Mouse (Mus musculus): Measurements from ENCODE around the gene Ankib1.
"Not testable (repeated sequence)": the region's sequence is repeated elsewhere in the genome, so short reads cannot be mapped to it uniquely, and the experiment has no call there.

The Ankib1 gene

GRCm38 (mm10) chr5:3725491-3725890, 77.2 kb downstream of the Ankib1 start:
- DNase-seq (ENCODE audit: low spot score), result no peak

GRCm38 (mm10) chr5:3723415-3723814, 79.3 kb downstream of the Ankib1 start:
- no peak for DNase-seq (ENCODE audit: low spot score)

- DNase-seq (ENCODE audit: low spot score), result no peak
Observed at GRCm38 (mm10) chr5:3722873-3723272, 79.9 kb downstream of the Ankib1 start.

- no peak for DNase-seq (ENCODE audit: low spot score)
Observed at GRCm38 (mm10) chr5:3719371-3719770, 83.4 kb downstream of the Ankib1 start.

- no peak for DNase-seq (ENCODE audit: low spot score)
Observed at GRCm38 (mm10) chr5:3715800-3716199, 86.9 kb downstream of the Ankib1 start.

- DNase-seq (ENCODE audit: low spot score), result no peak
Observed at GRCm38 (mm10) chr5:3702180-3702579, 100.5 kb downstream of the Ankib1 start.

GRCm38 (mm10) chr5:3700025-3700424, 102.7 kb downstream of the Ankib1 start:
- DNase-seq (ENCODE audit: low spot score), result no peak

GRCm38 (mm10) chr5:3696031-3696430, 106.7 kb downstream of the Ankib1 start:
- no peak for DNase-seq (ENCODE audit: low spot score)

GRCm38 (mm10) chr5:3695191-3695590, 107.5 kb downstream of the Ankib1 start:
- DNase-seq (ENCODE audit: low spot score), result no peak

GRCm38 (mm10) chr5:3692956-3693355, 109.8 kb downstream of the Ankib1 start:
- no peak for DNase-seq (ENCODE audit: low spot score)

GRCm38 (mm10) chr5:3691283-3691682, 111.4 kb downstream of the Ankib1 start:
- no peak for DNase-seq (ENCODE audit: low spot score)

- DNase-seq (ENCODE audit: low spot score), result no peak
Observed at GRCm38 (mm10) chr5:3688298-3688697, 114.4 kb downstream of the Ankib1 start.

GRCm38 (mm10) chr5:3669938-3670554, 132.7 kb downstream of the Ankib1 start:
- no peak for DNase-seq (ENCODE audit: low spot score)

- DNase-seq (ENCODE audit: low spot score), result no peak
Observed at GRCm38 (mm10) chr5:3666585-3666984, 136.1 kb downstream of the Ankib1 start.

- DNase-seq (ENCODE audit: low spot score), result no peak
Observed at GRCm38 (mm10) chr5:3665225-3665624, 137.5 kb downstream of the Ankib1 start.

- no peak for DNase-seq (ENCODE audit: low spot score)
Observed at GRCm38 (mm10) chr5:3657085-3657484, 145.6 kb downstream of the Ankib1 start, which contains the start of gene Gatad1. Gene Gatad1, minus strand, starts transcription at chr5:3657185.

GRCm38 (mm10) chr5:3653801-3654200, 148.9 kb downstream of the Ankib1 start:
- no peak for DNase-seq (ENCODE audit: low spot score)

- not testable (repeated sequence) for DNase-seq (ENCODE audit: low spot score)
Observed at GRCm38 (mm10) chr5:3652903-3653575, 149.7 kb downstream of the Ankib1 start.

GRCm38 (mm10) chr5:3651621-3652020, 151.1 kb downstream of the Ankib1 start:
- DNase-seq (ENCODE audit: low spot score), result no peak

GRCm38 (mm10) chr5:3650881-3651280, 151.8 kb downstream of the Ankib1 start, which contains the start of gene Tmbim7:
Gene Tmbim7, plus strand, starts transcription at chr5:3651181.
- DNase-seq (ENCODE audit: low spot score), result no peak

GRCm38 (mm10) chr5:3648849-3649210, 153.9 kb downstream of the Ankib1 start:
- DNase-seq (ENCODE audit: low spot score), result no peak

- no peak for DNase-seq (ENCODE audit: low spot score)
Observed at GRCm38 (mm10) chr5:3648206-3648848, 154.4 kb downstream of the Ankib1 start.

GRCm38 (mm10) chr5:3647708-3648121, 155.0 kb downstream of the Ankib1 start:
- peak; percentile 76 for DNase-seq (ENCODE audit: low spot score)

Measured in left cerebral cortex, adult 11 months (tissue).